Mouse (Mus musculus) heart, adult 2 months (tissue): ENCODE measurements around the gene Muc3.

Experiments used
- CTCF ChIP-seq: fragments of 200-600 bp; IDR thresholded peaks from 2 replicates; pipeline ENCODE4 v1.8.1; 2022; ENCODE audit warnings: antibody characterized with exemption, mild to moderate bottlenecking, moderate library complexity
- EP300 ChIP-seq: fragments of 200-500 bp; IDR thresholded peaks from 2 replicates; pipeline ENCODE4 v1.6.1; 2011; ENCODE audit warnings: low read depth, low read length, control low read depth; ENCODE audit not compliant: insufficient read depth
- POLR2A ChIP-seq: fragments of 200-500 bp; IDR thresholded peaks from 2 replicates; pipeline ENCODE4 v1.6.1; 2011; ENCODE audit warnings: mild to moderate bottlenecking, low read depth, low read length, control low read depth; ENCODE audit not compliant: insufficient read depth

- TF ChIP-seq POLR2A (no peak), CTCF (no peak), EP300 (no peak)
Observed at GRCm38 (mm10) chr5:137140836-137141235, 8.3 kb downstream of the Muc3 start.
